Mouse (Mus musculus) neural tube, embryonic 15.5 days (tissue): ENCODE results near the gene Cbr4. TPM values are rescaled to one million over a fixed set of nuclear protein-coding genes. Genes with fewer than 3 reads are reported as not detected.

Experiments used
- ATAC-seq: fragments of 200-750 bp; cut with Nextera tagmentation; 2 replicates; pipeline ENCODE4 v1.8.0; 2017; ENCODE audit warnings: mild to moderate bottlenecking, moderate TSS enrichment, moderate library complexity; ENCODE audit not compliant: low FRiP score
- H3K27ac ChIP-seq: fragments of 300-500 bp; sonication (generic); replicated peaks from 2 replicates; pipeline ENCODE4 v1.5.1; 2015; ENCODE audit warnings: mild to moderate bottlenecking, inconsistent platforms
- H3K27me3 ChIP-seq: fragments of 300-500 bp; sonication (generic); replicated peaks from 2 replicates; pipeline ENCODE4 v1.6.1; 2015; ENCODE audit warnings: inconsistent platforms
- H3K36me3 ChIP-seq: fragments of 300-500 bp; sonication (generic); 2 replicates; pipeline ENCODE4 v1.6.1; 2015; ENCODE audit warnings: inconsistent platforms
- H3K4me1 ChIP-seq: fragments of 300-500 bp; sonication (generic); 2 replicates; pipeline ENCODE4 v1.6.1; 2015; ENCODE audit warnings: inconsistent platforms
- H3K4me2 ChIP-seq: fragments of 300-500 bp; sonication (generic); 2 replicates; pipeline ENCODE4 v1.6.1; 2015; ENCODE audit warnings: inconsistent platforms, mild to moderate bottlenecking, moderate library complexity
- H3K4me3 ChIP-seq: fragments of 300-500 bp; sonication (generic); replicated peaks from 2 replicates; pipeline ENCODE4 v1.5.1; 2015; ENCODE audit warnings: mild to moderate bottlenecking, inconsistent platforms
- H3K9ac ChIP-seq: fragments of 300-500 bp; sonication (generic); replicated peaks from 2 replicates; pipeline ENCODE4 v1.6.1; 2015; ENCODE audit warnings: mild to moderate bottlenecking, inconsistent platforms
- H3K9me3 ChIP-seq: fragments of 300-500 bp; sonication (generic); replicated peaks from 2 replicates; pipeline ENCODE4 v1.6.1; 2016; ENCODE audit warnings: inconsistent platforms
- WGBS: fragments of 180-500 bp; shearing (Covaris S2); methylation state at CpG from one replicate; pipeline ENCODE4 v1.1.7; 2015; ENCODE audit warnings: mixed read lengths; 5-methylcytosine and 5-hydroxymethylcytosine counted together
- polyA plus RNA-seq: library from polyadenylated mRNA; unstranded; fragments of >200 nt; fragmentation: Nextera tagmentation; extraction: Ambion mirVana; gene quantifications from 2 replicates; pipeline ENCODE4 v1.2.1, GENCODE M21; 2015

The Cbr4 gene
- polyA plus RNA-seq: 17.2 and 25.4 TPM in 2 replicates

GRCm38 (mm10) chr8:61487597-61488156 lies at the start of gene Cbr4:
Cbr4 (plus strand) TSS chr8:61487734.
- H3K27me3 ChIP-seq: no peaks in the 10 kb centered on the region
- WGBS: under 1% methylated on average over 29 of the region's 29 CpGs

GRCm38 (mm10) chr8:61442988-61443387 lies 44.5 kb upstream of the Cbr4 start:
- H3K4me1 ChIP-seq: peaks cover 14% of the 10 kb centered on the region
- no peak overlapping the region for H3K27ac ChIP-seq
- WGBS: 41% methylated on average over 3 of the region's 3 CpGs
- no peaks in the 10 kb centered on the region for H3K27me3 ChIP-seq
- no peaks in the 10 kb centered on the region for H3K9me3 ChIP-seq
- H3K36me3 ChIP-seq: no peaks in the 10 kb centered on the region
- H3K4me3 ChIP-seq: no peak overlapping the region
- no peak overlapping the region for H3K9ac ChIP-seq
- ATAC-seq: no peak
- no peak overlapping the region for H3K4me2 ChIP-seq

More at GRCm38 (mm10) chr8:61487597-61488156, at the start of gene Cbr4:
- Histone ChIP-seq H3K36me3 (no peaks in the 10 kb centered on the region), H3K9me3 (no peaks in the 10 kb centered on the region), H3K27ac (peak within 1 kb of the TSS; percentile 97), H3K4me2 (peak within 1 kb of the TSS; percentile 80), H3K9ac (peak within 1 kb of the TSS; percentile 87), H3K4me1 (peaks cover 12% of the 10 kb centered on the region), H3K4me3 (peak within 1 kb of the TSS; percentile 67)
- ATAC-seq: peak; percentile 97

GRCm38 (mm10) chr8:61444358-61444757 lies 43.2 kb upstream of the Cbr4 start:
- Histone ChIP-seq H3K4me3 (no peak overlapping the region), H3K9ac (no peak overlapping the region), H3K27me3 (no peaks in the 10 kb centered on the region), H3K9me3 (no peaks in the 10 kb centered on the region), H3K36me3 (no peaks in the 10 kb centered on the region), H3K4me2 (no peak overlapping the region), H3K27ac (no peak overlapping the region), H3K4me1 (peaks cover 14% of the 10 kb centered on the region)
- ATAC-seq: no peak
- 34% methylated on average over 3 of the region's 3 CpGs for WGBS

- H3K9ac ChIP-seq: no peak overlapping the region
- peak; percentile 45 for ATAC-seq
- no peaks in the 10 kb centered on the region for H3K27me3 ChIP-seq
- 0 out of 2 replicates have a peak overlapping the region, but pooled peaks have one; percentile 7 for H3K27ac ChIP-seq
- no peak overlapping the region for H3K4me3 ChIP-seq
- 13% methylated on average over 15 of the region's 15 CpGs for WGBS
- peaks cover 18% of the 10 kb centered on the region for H3K4me1 ChIP-seq
- peak overlapping the region; percentile 44 for H3K4me2 ChIP-seq
- H3K36me3 ChIP-seq: no peaks in the 10 kb centered on the region
- H3K9me3 ChIP-seq: no peaks in the 10 kb centered on the region
These were observed 41.2 kb upstream of the Cbr4 start for GRCm38 (mm10) chr8:61446329-61446728.

GRCm38 (mm10) chr8:61448100-61448499 lies 39.4 kb upstream of the Cbr4 start:
- no peaks in the 10 kb centered on the region for H3K36me3 ChIP-seq
- H3K27me3 ChIP-seq: no peaks in the 10 kb centered on the region
- H3K4me2 ChIP-seq: no peak overlapping the region
- no peak for ATAC-seq
- H3K4me1 ChIP-seq: peaks cover 18% of the 10 kb centered on the region
- H3K27ac ChIP-seq: no peak overlapping the region
- 88% methylated on average over 2 of the region's 2 CpGs for WGBS
- H3K9ac ChIP-seq: no peak overlapping the region
- no peak overlapping the region for H3K4me3 ChIP-seq
- no peaks in the 10 kb centered on the region for H3K9me3 ChIP-seq

GRCm38 (mm10) chr8:61448881-61449280 lies 38.7 kb upstream of the Cbr4 start:
- Histone ChIP-seq H3K4me3 (no peak overlapping the region), H3K27me3 (no peaks in the 10 kb centered on the region), H3K36me3 (no peaks in the 10 kb centered on the region), H3K27ac (no peak overlapping the region), H3K4me2 (no peak overlapping the region), H3K4me1 (peaks cover 16% of the 10 kb centered on the region), H3K9ac (no peak overlapping the region), H3K9me3 (no peaks in the 10 kb centered on the region)
- no peak for ATAC-seq
- WGBS: 62% methylated on average over 5 of the region's 5 CpGs

GRCm38 (mm10) chr8:61450916-61451575 lies 36.5 kb upstream of the Cbr4 start:
- Histone ChIP-seq H3K27ac (peak overlapping the region; percentile 41; the same call in 1 of the 2 replicates), H3K9ac (no peak overlapping the region), H3K4me2 (no peak overlapping the region), H3K4me1 (peaks cover 16% of the 10 kb centered on the region), H3K9me3 (no peaks in the 10 kb centered on the region), H3K27me3 (no peaks in the 10 kb centered on the region), H3K36me3 (no peaks in the 10 kb centered on the region), H3K4me3 (no peak overlapping the region)
- ATAC-seq: no peak
- WGBS: 81% methylated on average over 9 of the region's 9 CpGs

- Histone ChIP-seq H3K4me2 (peak overlapping the region; percentile 24), H3K9ac (no peak overlapping the region), H3K27me3 (no peaks in the 10 kb centered on the region), H3K4me3 (no peak overlapping the region), H3K27ac (peak overlapping the region; percentile 38), H3K36me3 (no peaks in the 10 kb centered on the region), H3K9me3 (no peaks in the 10 kb centered on the region), H3K4me1 (peaks cover 10% of the 10 kb centered on the region)
- WGBS: 39% methylated on average over 8 of the region's 8 CpGs
- ATAC-seq: peak; percentile 61
These were observed 35.7 kb upstream of the Cbr4 start for GRCm38 (mm10) chr8:61451721-61452337.

GRCm38 (mm10) chr8:61459763-61460162 lies 27.8 kb upstream of the Cbr4 start:
- Histone ChIP-seq H3K36me3 (no peaks in the 10 kb centered on the region), H3K9me3 (no peaks in the 10 kb centered on the region), H3K4me3 (no peak overlapping the region), H3K4me2 (no peak overlapping the region), H3K27me3 (no peaks in the 10 kb centered on the region), H3K27ac (no peak overlapping the region), H3K9ac (no peak overlapping the region), H3K4me1 (no peaks in the 10 kb centered on the region)
- 90% methylated on average over 7 of the region's 7 CpGs for WGBS
- no peak for ATAC-seq

GRCm38 (mm10) chr8:61462221-61462620 lies 25.3 kb upstream of the Cbr4 start:
- H3K9me3 ChIP-seq: no peaks in the 10 kb centered on the region
- H3K27ac ChIP-seq: no peak overlapping the region
- 88% methylated on average over 5 of the region's 5 CpGs for WGBS
- no peaks in the 10 kb centered on the region for H3K36me3 ChIP-seq
- H3K4me2 ChIP-seq: no peak overlapping the region
- H3K4me3 ChIP-seq: no peak overlapping the region
- no peaks in the 10 kb centered on the region for H3K27me3 ChIP-seq
- peaks cover 3% of the 10 kb centered on the region; the same call in 1 of the 2 replicates for H3K4me1 ChIP-seq
- no peak for ATAC-seq
- no peak overlapping the region for H3K9ac ChIP-seq

GRCm38 (mm10) chr8:61464393-61464792 lies 23.1 kb upstream of the Cbr4 start:
- Histone ChIP-seq H3K27ac (no peak overlapping the region), H3K9me3 (no peaks in the 10 kb centered on the region), H3K4me1 (peaks cover 8% of the 10 kb centered on the region; the same call in 1 of the 2 replicates), H3K4me3 (no peak overlapping the region), H3K4me2 (no peak overlapping the region), H3K27me3 (no peaks in the 10 kb centered on the region), H3K9ac (no peak overlapping the region), H3K36me3 (no peaks in the 10 kb centered on the region)
- no peak for ATAC-seq
- WGBS: 60% methylated on average over 2 of the region's 2 CpGs
